Mouse (Mus musculus): ENCODE measurements around the gene Lrrc18. TPM values are rescaled to one million over a fixed set of nuclear protein-coding genes. Genes with fewer than 3 reads are reported as not detected.

Lrrc18 gene
- polyA plus RNA-seq, 1 experiment from 2014 or later = 0.25 TPM

- TF ChIP-seq CTCF (IDR thresholded peaks at IDR 0.05; ENCODE audit: low read depth) = no peak
- Histone ChIP-seq H3K4me2 (no peak overlapping the region), H3K27ac (ENCODE audit: low read depth) (no peak overlapping the region), H3K4me1 (ENCODE audit: insufficient read depth) (no peaks in the 10 kb centered on the region), H3K36me3 (ENCODE audit: insufficient read depth) (no peaks in the 10 kb centered on the region), H3K4me3 (ENCODE audit: low read depth, low read length) (no peak overlapping the region), H3K9me3 (ENCODE audit: low read depth, low read length) (no peaks in the 10 kb centered on the region), H3K9ac (no peak overlapping the region), H3K27me3 (ENCODE audit: insufficient read depth, low read length) (no peaks in the 10 kb centered on the region)
- no peak for ATAC-seq (ENCODE audit: insufficient read depth)
- WGBS = 68% methylated on average over 9 of the region's 9 CpGs
- no peak for DNase-seq
Measured at GRCm38 (mm10) chr14:32970700-32971099, 20.5 kb upstream of the Lrrc18 start.

DNA sequence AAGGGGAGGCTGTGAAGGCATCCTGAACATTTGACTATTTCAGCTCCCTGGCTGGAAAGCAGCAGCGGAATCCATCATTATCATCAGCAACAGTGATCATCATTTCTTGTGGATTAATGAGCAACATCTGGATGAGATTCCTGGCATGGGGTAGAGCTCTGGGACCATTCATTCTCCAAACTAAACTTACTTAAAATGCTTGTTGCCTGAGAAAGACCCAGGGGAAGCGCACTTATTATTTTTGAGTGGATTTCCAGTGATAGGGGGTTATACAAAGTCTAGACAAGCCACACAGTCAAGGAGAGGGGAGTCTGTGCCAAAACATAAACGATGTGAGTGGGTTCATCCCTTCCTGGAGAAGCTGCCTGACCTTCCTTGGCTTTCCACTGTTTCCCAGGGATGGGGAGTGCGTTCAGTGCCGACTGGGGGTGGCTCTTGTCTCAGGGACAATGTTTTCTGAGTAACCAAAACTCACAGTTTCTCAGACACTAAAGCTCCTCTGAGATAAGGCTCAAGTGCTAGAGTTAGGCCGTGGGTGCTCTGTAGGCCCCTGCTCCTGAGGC, 6.9 kb upstream of the Lrrc18 start:
- Histone ChIP-seq H3K27ac (ENCODE audit: low read depth) (no peak overlapping the region; the same call in 1 of the 2 replicates), H3K9ac (no peak overlapping the region), H3K4me1 (ENCODE audit: insufficient read depth) (no peaks in the 10 kb centered on the region), H3K36me3 (ENCODE audit: insufficient read depth) (no peaks in the 10 kb centered on the region), H3K9me3 (ENCODE audit: low read depth, low read length) (no peaks in the 10 kb centered on the region), H3K27me3 (ENCODE audit: insufficient read depth, low read length) (no peaks in the 10 kb centered on the region), H3K4me2 (no peak overlapping the region), H3K4me3 (ENCODE audit: low read depth, low read length) (no peak overlapping the region)
- DNase-seq (no peak), ATAC-seq (ENCODE audit: insufficient read depth) (no peak)
- TF ChIP-seq CTCF (IDR thresholded peaks at IDR 0.05; ENCODE audit: low read depth) = no peak
- WGBS = 36% methylated on average over 6 of the region's 6 CpGs

DNA sequence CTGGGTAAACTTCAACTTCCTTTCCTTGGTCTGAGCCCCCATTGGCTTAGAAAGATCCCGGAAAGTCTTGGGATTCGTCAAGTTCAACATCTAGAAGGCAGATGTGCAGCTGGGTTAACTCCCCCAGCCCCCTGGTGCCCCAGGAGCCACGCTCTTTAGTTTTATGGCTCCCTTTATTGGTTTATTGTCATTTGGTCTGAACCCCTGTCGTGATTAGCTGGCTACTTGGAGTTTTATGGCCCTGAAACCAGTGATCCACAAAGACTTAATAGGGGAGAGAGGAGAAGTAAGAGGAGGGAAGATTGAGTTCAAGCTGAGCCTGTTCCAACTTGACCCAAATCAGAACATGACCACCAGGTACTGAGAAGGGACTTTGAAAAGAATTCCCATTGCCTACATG, 4.5 kb upstream of the Lrrc18 start:
- H3K9ac ChIP-seq = no peak overlapping the region
- DNase-seq (no peak), ATAC-seq (ENCODE audit: insufficient read depth) (no peak)
- no peaks in the 10 kb centered on the region for H3K4me1 ChIP-seq (ENCODE audit: insufficient read depth)
- TF ChIP-seq CTCF (IDR thresholded peaks at IDR 0.05; ENCODE audit: low read depth) = no peak
- H3K36me3 ChIP-seq (ENCODE audit: insufficient read depth) = no peaks in the 10 kb centered on the region
- 62% methylated on average over 4 of the region's 4 CpGs for WGBS
- no peak overlapping the region for H3K27ac ChIP-seq (ENCODE audit: low read depth)
- no peaks in the 10 kb centered on the region for H3K27me3 ChIP-seq (ENCODE audit: insufficient read depth, low read length)
- no peak overlapping the region for H3K4me3 ChIP-seq (ENCODE audit: low read depth, low read length)
- no peak overlapping the region for H3K4me2 ChIP-seq
- H3K9me3 ChIP-seq (ENCODE audit: low read depth, low read length) = no peaks in the 10 kb centered on the region

GRCm38 (mm10) chr14:32994954-32995636, 3.9 kb downstream of the Lrrc18 start:
- no peaks in the 10 kb centered on the region for H3K36me3 ChIP-seq (ENCODE audit: insufficient read depth)
- H3K4me2 ChIP-seq = peak overlapping the region; percentile 38
- TF ChIP-seq CTCF (IDR thresholded peaks at IDR 0.05; ENCODE audit: low read depth) = no peak
- ATAC-seq (ENCODE audit: insufficient read depth) = peak; percentile 60; the same call in 1 of the 2 replicates
- no peak overlapping the region for H3K27ac ChIP-seq (ENCODE audit: low read depth)
- H3K9ac ChIP-seq = no peak overlapping the region
- H3K4me3 ChIP-seq (ENCODE audit: low read depth, low read length) = no peak overlapping the region
- H3K4me1 ChIP-seq (ENCODE audit: insufficient read depth) = peaks cover 3% of the 10 kb centered on the region; the same call in 1 of the 2 replicates
- peak; percentile 65 for DNase-seq
- no peaks in the 10 kb centered on the region for H3K27me3 ChIP-seq (ENCODE audit: insufficient read depth, low read length)
- H3K9me3 ChIP-seq (ENCODE audit: low read depth, low read length) = no peaks in the 10 kb centered on the region
- WGBS = 7% methylated on average over 10 of the region's 10 CpGs

GRCm38 (mm10) chr14:32999511-32999910, 8.3 kb downstream of the Lrrc18 start:
- Histone ChIP-seq H3K36me3 (ENCODE audit: insufficient read depth) (no peaks in the 10 kb centered on the region), H3K4me1 (ENCODE audit: insufficient read depth) (peaks cover 3% of the 10 kb centered on the region; the same call in 1 of the 2 replicates), H3K9me3 (ENCODE audit: low read depth, low read length) (no peaks in the 10 kb centered on the region), H3K27ac (ENCODE audit: low read depth) (no peak overlapping the region), H3K4me3 (ENCODE audit: low read depth, low read length) (no peak overlapping the region), H3K27me3 (ENCODE audit: insufficient read depth, low read length) (no peaks in the 10 kb centered on the region), H3K9ac (no peak overlapping the region), H3K4me2 (no peak overlapping the region)
- 37% methylated on average over 10 of the region's 10 CpGs for WGBS
- DNase-seq (no peak), ATAC-seq (ENCODE audit: insufficient read depth) (no peak)
- no peak for TF ChIP-seq CTCF (IDR thresholded peaks at IDR 0.05; ENCODE audit: low read depth)

DNA sequence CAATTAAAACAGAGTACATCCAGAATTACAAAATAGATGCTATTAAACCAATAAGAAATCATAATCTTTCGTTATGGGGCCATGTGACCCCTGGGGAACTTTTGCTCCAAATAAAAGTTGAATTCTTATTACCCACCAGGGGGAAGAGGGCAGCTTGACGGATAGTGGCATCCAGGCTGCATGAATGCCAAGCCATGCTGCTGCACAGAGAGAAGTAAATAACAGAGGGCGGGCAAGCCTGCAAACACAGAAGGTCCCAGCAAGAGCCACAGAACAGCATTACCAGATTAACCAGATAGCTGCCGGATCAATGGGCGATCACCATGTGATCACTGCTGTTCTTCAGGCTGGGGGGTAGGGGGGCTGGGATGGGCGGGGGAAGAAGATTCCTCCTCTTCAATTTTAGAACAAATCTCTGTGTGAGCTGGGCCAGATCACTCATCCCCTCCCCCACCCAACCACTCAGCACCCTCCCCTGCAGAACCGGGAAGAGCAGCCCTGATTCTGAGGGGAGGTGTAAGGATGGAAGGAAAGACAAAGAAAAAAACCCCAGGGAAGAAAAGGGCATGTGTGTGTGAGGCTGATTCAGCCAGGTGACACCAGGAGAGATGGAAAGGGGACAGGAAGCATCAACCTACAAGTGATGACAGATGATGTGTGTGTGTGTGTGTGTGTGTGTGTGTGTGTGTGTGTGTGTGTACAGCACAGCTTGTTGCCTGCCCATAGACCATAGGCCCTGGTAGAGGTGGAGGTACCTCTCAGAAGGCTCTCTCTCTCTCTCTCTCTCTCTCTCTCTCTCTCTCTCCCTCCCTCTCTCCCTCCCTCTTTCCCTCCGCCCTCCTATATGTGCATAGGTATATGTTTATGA, 9.2 kb downstream of the Lrrc18 start:
- no peak for DNase-seq
- H3K4me2 ChIP-seq = no peak overlapping the region
- H3K4me1 ChIP-seq (ENCODE audit: insufficient read depth) = peaks cover under 1% of the 10 kb centered on the region; the same call in 1 of the 2 replicates
- H3K27ac ChIP-seq (ENCODE audit: low read depth) = no peak overlapping the region
- WGBS = 41% methylated on average over 8 of the region's 8 CpGs
- no peaks in the 10 kb centered on the region for H3K9me3 ChIP-seq (ENCODE audit: low read depth, low read length)
- H3K27me3 ChIP-seq (ENCODE audit: insufficient read depth, low read length) = no peaks in the 10 kb centered on the region
- no peaks in the 10 kb centered on the region for H3K36me3 ChIP-seq (ENCODE audit: insufficient read depth)
- H3K4me3 ChIP-seq (ENCODE audit: low read depth, low read length) = no peak overlapping the region
- TF ChIP-seq CTCF (IDR thresholded peaks at IDR 0.05; ENCODE audit: low read depth) = no peak
- H3K9ac ChIP-seq = no peak overlapping the region
- no peak for ATAC-seq (ENCODE audit: insufficient read depth)

DNA sequence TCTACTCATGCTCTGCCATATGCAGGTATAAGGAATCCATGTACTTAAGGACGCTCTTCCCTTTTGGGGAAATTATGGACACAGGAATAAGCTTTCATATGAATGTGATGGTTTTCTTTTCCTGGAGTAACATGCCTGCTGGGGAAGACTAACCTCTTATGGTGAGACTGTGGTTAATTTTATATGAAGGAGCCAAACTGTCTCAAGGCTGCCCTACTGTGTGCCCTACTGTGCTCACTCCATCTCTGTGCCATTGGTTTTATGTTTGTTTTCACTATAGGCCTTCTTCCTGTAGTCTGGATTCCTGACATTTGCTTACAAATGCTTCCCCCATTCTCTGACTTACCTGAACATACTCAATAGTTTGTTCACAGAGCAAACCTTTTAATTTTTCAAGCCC, 13.9 kb downstream of the Lrrc18 start:
- no peak overlapping the region for H3K9ac ChIP-seq
- no peak overlapping the region for H3K4me3 ChIP-seq (ENCODE audit: low read depth, low read length)
- no peaks in the 10 kb centered on the region for H3K36me3 ChIP-seq (ENCODE audit: insufficient read depth)
- H3K4me1 ChIP-seq (ENCODE audit: insufficient read depth) = no peaks in the 10 kb centered on the region
- no peak for TF ChIP-seq CTCF (IDR thresholded peaks at IDR 0.05; ENCODE audit: low read depth)
- no peak overlapping the region for H3K4me2 ChIP-seq
- ATAC-seq (ENCODE audit: insufficient read depth) (no peak), DNase-seq (no peak)
- 100% methylated on average over 1 of the region's 1 CpGs for WGBS
- no peaks in the 10 kb centered on the region for H3K9me3 ChIP-seq (ENCODE audit: low read depth, low read length)
- H3K27ac ChIP-seq (ENCODE audit: low read depth) = no peak overlapping the region
- H3K27me3 ChIP-seq (ENCODE audit: insufficient read depth, low read length) = no peaks in the 10 kb centered on the region

Measured in lung, embryonic 14.5 days (tissue).